7 mouse cellular contexts compared by ENCODE assay signal in genomic region chr12:70967581-70967980, GRCm38 (mm10). TPM values are rescaled to one million over a fixed set of nuclear protein-coding genes. Genes with fewer than 3 reads are reported as not detected.
DNase-seq lines count a peak whose midpoint lies in the region; ATAC-seq lines count a peak whose summit lies in the region.

No protein-coding gene starts in this region.

- H3K4me3 ChIP-seq in lung, embryonic 16.5 days (ENCODE audit: low read length), result peak overlapping the region; percentile 76
- peak overlapping the region; percentile 68 for H3K4me3 ChIP-seq in embryonic facial prominence, embryonic 13.5 days
- H3K4me3 ChIP-seq in intestine, embryonic 14.5 days (ENCODE audit: low read depth, low read length), result peak overlapping the region; percentile 63
- H3K4me3 ChIP-seq in neural tube, embryonic 15.5 days (replicated peaks), result peak overlapping the region; percentile 68

- H3K36me3 ChIP-seq in lung, embryonic 16.5 days (ENCODE audit: control insufficient read depth, insufficient read depth, low read length), result peaks cover 5% of the 10 kb centered on the region
- H3K36me3 ChIP-seq in embryonic facial prominence, embryonic 13.5 days, result peaks cover 18% of the 10 kb centered on the region
- H3K36me3 ChIP-seq in intestine, embryonic 14.5 days (ENCODE audit: control insufficient read depth, insufficient read depth, low read length), result peaks cover 12% of the 10 kb centered on the region
- H3K36me3 ChIP-seq in neural tube, embryonic 15.5 days, result peaks cover 16% of the 10 kb centered on the region

- no peaks in the 10 kb centered on the region for H3K9me3 ChIP-seq in lung, embryonic 16.5 days (ENCODE audit: control insufficient read depth, low read length)
- no peaks in the 10 kb centered on the region for H3K9me3 ChIP-seq in embryonic facial prominence, embryonic 13.5 days
- no peaks in the 10 kb centered on the region for H3K9me3 ChIP-seq in intestine, embryonic 14.5 days (ENCODE audit: control insufficient read depth, low read length)
- no peaks in the 10 kb centered on the region for H3K9me3 ChIP-seq in neural tube, embryonic 15.5 days (replicated peaks)

- H3K27ac ChIP-seq in lung, embryonic 16.5 days (ENCODE audit: low read length), result peak overlapping the region; percentile 99
- peak overlapping the region; percentile 98 for H3K27ac ChIP-seq in embryonic facial prominence, embryonic 13.5 days
- H3K27ac ChIP-seq in intestine, embryonic 14.5 days (ENCODE audit: low read depth), result peak overlapping the region; percentile 97
- H3K27ac ChIP-seq in neural tube, embryonic 15.5 days (replicated peaks), result peak overlapping the region; percentile 92

- peaks cover 2% of the 10 kb centered on the region; the same call in 1 of the 2 replicates for H3K4me1 ChIP-seq in lung, embryonic 16.5 days (replicated peaks; ENCODE audit: control insufficient read depth, insufficient read depth, low read length)
- H3K4me1 ChIP-seq in embryonic facial prominence, embryonic 13.5 days, result peaks cover 9% of the 10 kb centered on the region
- H3K4me1 ChIP-seq in intestine, embryonic 14.5 days (replicated peaks; ENCODE audit: control insufficient read depth, insufficient read depth, low read length), result no peaks in the 10 kb centered on the region; the same call in 1 of the 2 replicates
- peaks cover 8% of the 10 kb centered on the region for H3K4me1 ChIP-seq in neural tube, embryonic 15.5 days

- H3K4me2 ChIP-seq in lung, embryonic 16.5 days (ENCODE audit: low read depth, low read length), result peak overlapping the region; percentile 78
- H3K4me2 ChIP-seq in embryonic facial prominence, embryonic 13.5 days, result peak overlapping the region; percentile 67
- H3K4me2 ChIP-seq in intestine, embryonic 14.5 days (ENCODE audit: low read length), result peak overlapping the region; percentile 60
- H3K4me2 ChIP-seq in neural tube, embryonic 15.5 days, result peak overlapping the region; percentile 67

- DNase-seq in lung, postnatal 10 days, result no peak
- no peak for DNase-seq in intestine, embryonic 14.5 days (ENCODE audit: low spot score)
- DNase-seq in urinary bladder, adult 2 months (ENCODE audit: low spot score), result no peak
- DNase-seq in frontal cortex, postnatal 25 days (ENCODE audit: low spot score in 2 of 2), result no peak

- H3K9ac ChIP-seq in lung, embryonic 16.5 days (ENCODE audit: low read length), result peak overlapping the region; percentile 83
- H3K9ac ChIP-seq in embryonic facial prominence, embryonic 13.5 days, result peak overlapping the region; percentile 89; the same call in 1 of the 2 replicates
- H3K9ac ChIP-seq in intestine, embryonic 14.5 days (ENCODE audit: low read length), result peak overlapping the region; percentile 80
- H3K9ac ChIP-seq in neural tube, embryonic 15.5 days (replicated peaks), result peak overlapping the region; percentile 71

- H3K27me3 ChIP-seq in lung, embryonic 16.5 days (ENCODE audit: control insufficient read depth, insufficient read depth, low read depth, low read length), result no peaks in the 10 kb centered on the region
- no peaks in the 10 kb centered on the region for H3K27me3 ChIP-seq in embryonic facial prominence, embryonic 13.5 days
- H3K27me3 ChIP-seq in intestine, embryonic 14.5 days (replicated peaks; ENCODE audit: control insufficient read depth, insufficient read depth, low read length), result no peaks in the 10 kb centered on the region
- H3K27me3 ChIP-seq in neural tube, embryonic 15.5 days (replicated peaks), result no peaks in the 10 kb centered on the region

- ATAC-seq in lung, embryonic 16.5 days (ENCODE audit: low read depth), result no peak
- no peak for ATAC-seq in embryonic facial prominence, embryonic 13.5 days (ENCODE audit: insufficient number of reproducible peaks, insufficient read depth, low FRiP score, low TSS enrichment, low read depth)
- no peak; the same call in 1 of the 2 replicates for ATAC-seq in intestine, embryonic 14.5 days (replicated peaks; ENCODE audit: low FRiP score, low TSS enrichment, low read depth)
- no peak for ATAC-seq in neural tube, embryonic 15.5 days (ENCODE audit: low FRiP score)

- 33% methylated on average over 8 of the region's 8 CpGs for WGBS in lung, embryonic 16.5 days
- WGBS in embryonic facial prominence, embryonic 13.5 days, result 32% methylated on average over 8 of the region's 8 CpGs
- WGBS in intestine, embryonic 14.5 days, result 27% methylated on average over 8 of the region's 8 CpGs
- 51% methylated on average over 8 of the region's 8 CpGs for WGBS in neural tube, embryonic 15.5 days

RNA-seq across cellular contexts. Expression of gene Psma3, which starts 6.8 kb away (rescaled TPM):
- 582 and 594 TPM in 2 replicates for polyA plus RNA-seq in lung, embryonic 16.5 days (2015; fragmentation: Nextera tagmentation; extraction: Ambion mirVana)
- polyA plus RNA-seq in embryonic facial prominence, embryonic 13.5 days (2015; fragmentation: Nextera tagmentation; extraction: Ambion mirVana), result 638 and 649 TPM in 2 replicates
- 593 and 604 TPM in 2 replicates for polyA plus RNA-seq in intestine, embryonic 14.5 days (2014; fragmentation: Nextera tagmentation; extraction: Ambion mirVana)
- polyA plus RNA-seq in neural tube, embryonic 15.5 days (2015; fragmentation: Nextera tagmentation; extraction: Ambion mirVana), result 522 and 529 TPM in 2 replicates
- 240 and 288 TPM in 2 replicates for polyA plus RNA-seq in urinary bladder, adult 2 months (2012; rRNA removed)

RNA-seq across cellular contexts. Expression of gene Actr10, which starts 29.9 kb away (rescaled TPM):
- polyA plus RNA-seq in lung, embryonic 16.5 days (2015; fragmentation: Nextera tagmentation; extraction: Ambion mirVana), result 232 and 234 TPM in 2 replicates
- polyA plus RNA-seq in embryonic facial prominence, embryonic 13.5 days (2015; fragmentation: Nextera tagmentation; extraction: Ambion mirVana), result 201 and 244 TPM in 2 replicates
- 209 and 231 TPM in 2 replicates for polyA plus RNA-seq in intestine, embryonic 14.5 days (2014; fragmentation: Nextera tagmentation; extraction: Ambion mirVana)
- 181 and 190 TPM in 2 replicates for polyA plus RNA-seq in neural tube, embryonic 15.5 days (2015; fragmentation: Nextera tagmentation; extraction: Ambion mirVana)
- polyA plus RNA-seq in urinary bladder, adult 2 months (2012; rRNA removed), result 88.2 and 95.6 TPM in 2 replicates

RNA-seq across cellular contexts. Expression of gene Arid4a, which starts 48.2 kb away (rescaled TPM):
- 44.7 and 47.7 TPM in 2 replicates for polyA plus RNA-seq in lung, embryonic 16.5 days (2015; fragmentation: Nextera tagmentation; extraction: Ambion mirVana)
- 41.8 and 44.3 TPM in 2 replicates for polyA plus RNA-seq in embryonic facial prominence, embryonic 13.5 days (2015; fragmentation: Nextera tagmentation; extraction: Ambion mirVana)
- 34.6 and 36.8 TPM in 2 replicates for polyA plus RNA-seq in intestine, embryonic 14.5 days (2014; fragmentation: Nextera tagmentation; extraction: Ambion mirVana)
- polyA plus RNA-seq in neural tube, embryonic 15.5 days (2015; fragmentation: Nextera tagmentation; extraction: Ambion mirVana), result 43.1 and 43.9 TPM in 2 replicates
- polyA plus RNA-seq in urinary bladder, adult 2 months (2012; rRNA removed), result 12.9 and 17.4 TPM in 2 replicates
